Mouse (Mus musculus): Measurements from ENCODE around the gene Arnt2.

DNA sequence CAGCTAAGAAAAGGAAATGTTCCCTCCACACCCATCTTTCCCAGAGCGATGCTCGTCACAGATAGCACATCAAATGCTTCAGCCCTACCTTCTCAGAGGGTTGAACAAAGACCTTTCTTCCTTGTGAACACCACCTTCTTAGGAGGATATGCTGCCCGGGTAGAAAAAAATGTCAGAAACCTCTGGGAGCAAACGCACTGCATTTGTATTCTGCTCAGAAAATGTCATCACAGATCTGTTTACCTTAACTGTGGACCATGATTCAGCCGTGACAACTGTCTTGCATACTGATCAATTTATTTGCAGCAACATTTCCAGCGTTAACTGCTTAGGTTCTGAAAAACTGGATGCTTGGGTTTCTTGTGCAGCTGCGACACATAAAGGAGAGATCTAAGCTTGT, 37.7 kb downstream of the Arnt2 start:
- no peak for TF ChIP-seq CTCF (IDR thresholded peaks at IDR 0.05; ENCODE audit: control insufficient read depth, insufficient read depth, low read length)
- TF ChIP-seq POLR2A (IDR thresholded peaks at IDR 0.05; ENCODE audit: borderline replicate concordance, control insufficient read depth, low read depth, low read length) = no peak

Data from bone marrow, adult 2 months (tissue).